Mouse (Mus musculus): Measurements from ENCODE around the gene Rnf222. TPM values are rescaled to one million over a fixed set of nuclear protein-coding genes. Genes with fewer than 3 reads are reported as not detected.

The Rnf222 gene
- total RNA-seq, 2 experiments from 2014 or later = not detected

- peak; percentile 92 for ATAC-seq (replicated peaks; ENCODE audit: low FRiP score, low TSS enrichment, poor library complexity, severe bottlenecking)
Observed at GRCm38 (mm10) chr11:68884368-68884767, 4.0 kb upstream of the Rnf222 start.

DNA sequence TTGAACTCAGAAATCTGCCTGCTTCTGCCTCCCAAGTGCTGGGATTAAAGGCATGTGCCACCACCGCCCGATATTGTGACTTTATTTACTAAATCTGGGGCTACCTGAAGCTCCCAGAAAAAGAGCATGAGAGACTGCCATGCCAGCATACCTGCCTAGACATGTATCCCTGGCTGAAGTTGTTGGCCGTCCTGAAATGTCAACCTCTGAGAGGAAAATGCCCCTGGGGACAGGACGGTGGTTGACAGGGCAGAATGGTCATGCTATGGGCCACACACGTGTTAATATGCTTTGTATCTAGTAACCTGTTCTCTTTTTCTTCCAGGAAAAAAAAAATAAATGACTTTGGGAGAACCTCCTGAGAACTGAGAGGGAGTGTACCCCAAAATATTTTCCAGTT is 2.3 kb upstream of the Rnf222 start:
- ATAC-seq (replicated peaks; ENCODE audit: low FRiP score, low TSS enrichment, poor library complexity, severe bottlenecking) = no peak

- ATAC-seq (replicated peaks; ENCODE audit: low FRiP score, low TSS enrichment, poor library complexity, severe bottlenecking) = no peak
Observed at GRCm38 (mm10) chr11:68888653-68889052, 300 bp downstream of the Rnf222 start.

GRCm38 (mm10) chr11:68890625-68891024 is 2.3 kb downstream of the Rnf222 start:
- no peak for ATAC-seq (replicated peaks; ENCODE audit: low FRiP score, low TSS enrichment, poor library complexity, severe bottlenecking)

DNA sequence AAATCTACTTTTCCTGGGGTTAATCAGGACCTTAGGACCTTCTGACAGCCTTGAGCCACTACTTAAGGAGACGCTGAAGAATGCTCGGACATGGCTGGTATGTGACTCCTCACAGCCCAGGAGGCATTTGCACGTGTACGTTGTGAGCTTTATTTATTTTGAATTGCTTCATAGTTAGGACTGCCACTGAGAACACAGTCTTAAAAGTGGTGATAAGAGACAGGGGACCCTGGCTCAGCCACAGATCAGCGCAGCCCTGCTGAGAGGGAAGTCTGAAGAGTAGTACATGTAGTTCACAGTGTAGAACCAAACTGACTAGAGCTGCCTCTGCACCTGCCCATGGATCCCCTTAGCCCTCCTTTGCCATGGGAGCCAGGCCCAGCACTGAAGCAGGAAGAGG is 3.5 kb downstream of the Rnf222 start:
- ATAC-seq (replicated peaks; ENCODE audit: low FRiP score, low TSS enrichment, poor library complexity, severe bottlenecking) = 0 out of 2 replicates have a peak, but pooled peaks have one; percentile 35

GRCm38 (mm10) chr11:68892233-68892832 is 4.0 kb downstream of the Rnf222 start:
- no peak for ATAC-seq (replicated peaks; ENCODE audit: low FRiP score, low TSS enrichment, poor library complexity, severe bottlenecking)

DNA sequence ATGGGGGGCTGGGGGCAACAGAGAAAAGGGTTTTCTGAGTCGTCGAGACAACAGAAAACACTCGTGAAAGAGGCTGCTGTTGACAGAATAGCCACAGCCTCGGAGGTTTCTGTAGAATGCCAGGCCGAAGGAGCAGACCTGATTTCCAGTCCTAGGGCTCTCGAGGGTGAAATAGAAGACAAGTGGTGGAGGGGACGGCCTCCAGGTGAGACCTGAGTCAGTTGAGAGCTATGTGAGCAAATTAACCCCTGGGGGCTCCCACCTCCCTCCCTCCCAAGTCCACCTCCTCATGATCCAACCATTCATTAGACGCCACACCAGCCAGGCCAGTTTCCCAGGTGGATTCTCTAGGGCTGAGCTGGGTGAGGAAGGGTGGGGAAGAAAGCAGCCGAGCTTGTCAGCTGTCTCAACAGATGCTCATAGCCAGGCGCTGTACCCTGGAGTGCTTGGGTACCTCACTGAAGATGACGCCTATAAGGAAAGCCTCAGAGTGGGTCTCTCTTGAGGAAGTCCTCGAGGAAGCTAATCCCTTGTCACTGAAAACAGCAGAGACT is 5.6 kb downstream of the Rnf222 start:
- ATAC-seq (replicated peaks; ENCODE audit: low FRiP score, low TSS enrichment, poor library complexity, severe bottlenecking) = no peak

GRCm38 (mm10) chr11:68896247-68896646 is 7.9 kb downstream of the Rnf222 start:
- ATAC-seq (replicated peaks; ENCODE audit: low FRiP score, low TSS enrichment, poor library complexity, severe bottlenecking) = peak; percentile 53; the same call in 1 of the 2 replicates

DNA sequence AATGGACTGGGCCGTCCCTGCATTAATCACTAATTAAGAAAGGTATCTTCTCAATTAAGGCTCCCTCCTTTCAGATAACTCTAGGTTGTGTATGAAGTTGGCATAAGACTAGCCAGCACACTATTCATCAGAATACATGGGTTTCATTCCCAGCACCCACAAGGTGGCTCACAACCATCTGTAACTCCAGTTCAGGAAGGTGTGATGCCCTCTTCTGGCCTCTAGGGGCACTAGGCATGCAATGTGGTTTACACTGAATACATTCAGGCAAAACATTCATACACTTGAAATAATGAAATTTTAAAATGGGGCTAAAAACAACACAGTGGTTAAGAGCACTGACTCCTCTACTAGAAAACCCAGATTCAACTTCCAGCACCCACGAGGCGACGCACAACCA is 8.8 kb downstream of the Rnf222 start:
- ATAC-seq (replicated peaks; ENCODE audit: low FRiP score, low TSS enrichment, poor library complexity, severe bottlenecking) = peak; percentile 38

GRCm38 (mm10) chr11:68897838-68898237 is 9.5 kb downstream of the Rnf222 start:
- ATAC-seq (replicated peaks; ENCODE audit: low FRiP score, low TSS enrichment, poor library complexity, severe bottlenecking) = no peak

GRCm38 (mm10) chr11:68898790-68899189 is 10.4 kb downstream of the Rnf222 start:
- ATAC-seq (replicated peaks; ENCODE audit: low FRiP score, low TSS enrichment, poor library complexity, severe bottlenecking) = peak; percentile 48

DNA sequence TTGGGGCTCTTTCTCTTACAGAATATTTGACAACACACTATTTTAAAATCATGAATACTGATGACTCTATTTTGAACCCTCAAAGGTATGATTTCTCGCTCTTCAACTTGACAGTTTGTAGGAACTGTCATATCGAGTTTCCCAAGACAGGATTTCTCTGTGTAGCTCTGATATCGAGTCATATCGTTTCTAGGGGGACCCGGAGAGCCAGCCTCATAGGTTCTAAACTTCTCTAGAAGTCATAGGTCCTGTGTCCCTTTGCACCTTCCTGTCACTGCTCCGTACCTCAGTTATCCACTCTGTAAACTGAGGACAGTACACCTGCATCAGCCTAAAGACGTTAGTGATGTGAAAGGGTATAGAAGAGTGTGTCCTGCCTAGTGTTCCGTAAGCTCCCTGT is 11.5 kb downstream of the Rnf222 start:
- ATAC-seq (replicated peaks; ENCODE audit: low FRiP score, low TSS enrichment, poor library complexity, severe bottlenecking) = no peak

DNA sequence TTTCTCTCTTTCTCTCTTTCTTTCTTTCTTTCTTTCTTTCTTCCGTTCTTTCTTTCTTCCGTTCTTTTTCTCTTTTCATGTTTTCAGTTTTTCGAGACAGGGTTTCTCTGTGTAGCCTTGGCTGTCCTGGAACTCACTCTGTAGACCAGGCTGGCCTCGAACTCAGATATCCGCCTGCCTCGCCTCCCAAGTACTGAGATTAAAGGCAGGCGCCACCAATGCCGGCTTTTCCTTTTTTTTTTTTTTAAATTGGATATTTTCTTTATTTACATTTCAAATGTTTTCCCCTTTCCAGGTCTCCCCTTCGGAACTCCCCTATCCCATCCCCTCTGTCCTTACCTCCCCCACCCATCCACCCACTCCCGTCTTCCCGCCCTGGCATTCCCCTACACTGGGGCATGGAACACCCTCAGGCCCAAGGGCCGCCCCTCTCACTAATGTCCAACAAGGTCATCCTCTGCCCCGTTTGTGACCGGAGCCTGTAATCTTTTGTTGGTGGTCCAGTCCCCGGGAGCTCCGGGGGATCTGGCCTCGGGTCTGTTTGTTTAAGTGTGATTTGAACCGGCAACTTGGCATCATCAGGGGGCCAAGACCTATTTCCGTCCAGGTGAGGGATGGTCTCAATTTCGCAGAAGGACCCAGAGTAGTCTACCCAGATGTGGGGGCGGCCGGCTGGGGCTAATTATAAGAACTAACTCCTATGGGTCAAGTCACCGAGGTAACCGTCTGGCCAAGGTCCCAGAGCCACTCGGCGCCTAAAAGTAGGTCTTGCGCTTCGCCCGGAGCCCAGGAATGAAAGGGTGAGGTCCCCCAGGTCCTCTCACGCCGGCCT is 12.4 kb downstream of the Rnf222 start:
- ATAC-seq (replicated peaks; ENCODE audit: low FRiP score, low TSS enrichment, poor library complexity, severe bottlenecking) = no peak

DNA sequence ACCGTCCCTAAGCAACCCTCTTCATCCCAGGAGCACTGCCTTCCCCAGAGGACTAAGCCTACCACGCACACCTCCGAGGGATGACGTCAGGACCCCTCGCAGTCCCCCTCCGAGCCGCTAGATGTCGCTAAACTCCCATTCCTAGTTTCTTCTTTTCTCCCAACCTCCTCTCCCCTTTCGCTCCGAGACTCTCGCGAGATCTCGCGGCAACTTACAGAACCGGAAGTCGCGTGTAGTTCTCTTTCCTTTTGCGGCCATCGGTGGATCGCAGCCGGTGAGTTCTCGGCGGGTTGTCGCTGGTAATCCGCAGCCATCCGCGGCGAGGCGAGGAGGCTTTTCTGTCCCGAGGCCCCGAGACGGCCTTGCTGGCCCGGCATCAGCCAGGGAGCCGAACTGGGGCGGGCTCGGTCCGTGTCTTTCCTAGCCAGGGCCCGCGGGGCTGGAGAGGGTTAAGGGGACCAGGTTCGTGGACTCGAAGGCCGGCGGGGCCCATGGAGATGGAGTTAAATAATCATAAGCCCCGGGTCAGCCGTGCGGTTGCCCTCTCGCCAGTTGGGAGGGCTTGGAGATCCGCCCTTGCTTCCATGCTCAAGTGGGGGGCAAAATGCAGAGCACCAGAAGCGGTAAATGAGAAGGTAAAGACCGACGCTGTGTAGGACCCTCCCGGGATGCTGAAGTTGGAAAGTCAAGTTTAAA is 13.1 kb downstream of the Rnf222 start, which contains the start of gene Rpl26:
TSS of gene Rpl26 (plus strand) at position 233 of the 696 bp plus-strand sequence.
- ATAC-seq (replicated peaks; ENCODE audit: low FRiP score, low TSS enrichment, poor library complexity, severe bottlenecking) = peak; percentile 67

- no peak for ATAC-seq (replicated peaks; ENCODE audit: low FRiP score, low TSS enrichment, poor library complexity, severe bottlenecking)
Observed at GRCm38 (mm10) chr11:68902047-68902364, 13.7 kb downstream of the Rnf222 start.

- ATAC-seq (replicated peaks; ENCODE audit: low FRiP score, low TSS enrichment, poor library complexity, severe bottlenecking) = no peak
Observed at GRCm38 (mm10) chr11:68902367-68902766, 14.0 kb downstream of the Rnf222 start.

DNA sequence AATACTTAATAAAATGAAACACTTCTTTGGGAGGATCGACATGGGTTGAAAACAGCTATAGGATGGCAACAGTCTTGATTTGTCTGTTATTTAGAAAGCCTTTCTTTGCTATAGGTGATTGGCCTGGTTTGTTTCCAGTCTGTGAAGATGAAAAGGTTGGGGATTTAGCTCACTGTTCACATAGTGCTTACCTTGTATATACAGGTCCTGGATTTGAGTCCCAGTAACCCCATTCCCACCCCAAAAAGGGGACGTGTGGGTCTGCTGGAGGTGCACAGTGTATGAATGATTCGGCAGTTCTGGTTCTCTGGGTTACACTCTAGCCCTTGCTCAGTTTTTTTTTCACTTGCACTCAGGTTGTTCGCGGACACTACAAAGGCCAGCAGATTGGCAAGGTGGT is 14.5 kb downstream of the Rnf222 start:
- ATAC-seq (replicated peaks; ENCODE audit: low FRiP score, low TSS enrichment, poor library complexity, severe bottlenecking) = no peak

GRCm38 (mm10) chr11:68903775-68904174 is 15.4 kb downstream of the Rnf222 start:
- no peak for ATAC-seq (replicated peaks; ENCODE audit: low FRiP score, low TSS enrichment, poor library complexity, severe bottlenecking)

- ATAC-seq (replicated peaks; ENCODE audit: low FRiP score, low TSS enrichment, poor library complexity, severe bottlenecking) = 0 out of 2 replicates have a peak, but pooled peaks have one; percentile 21
Observed at GRCm38 (mm10) chr11:68904375-68905137, 16.2 kb downstream of the Rnf222 start.

Data from megakaryocyte-erythroid progenitor cell, adult 5-6 weeks (primary cell).